Mouse (Mus musculus): ENCODE data around the gene Cenpi.

GRCm38 (mm10) chrX:134350205-134350604 lies 42.3 kb downstream of the Cenpi start:
- TF ChIP-seq CTCF (IDR thresholded peaks at IDR 0.05; ENCODE audit: low read depth, low read length) (no peak), POLR2A (IDR thresholded peaks at IDR 0.05; ENCODE audit: borderline replicate concordance, low read depth, low read length) (no peak)

Data from bone marrow macrophage, adult 2 months (primary cell).